Mouse (Mus musculus) kidney, adult 2 months (tissue): ENCODE measurements at regions not wholly inside any gene's neighbourhood (a gene's known extent, or its start where the extent isn't known, plus 50 kb on each side); places are given as distances from the start of the nearest gene placed in this dataset.
A peak's percentile ranks its signal among the peaks of the same experiment; 100 is the strongest.

Experiments used
- DNase-seq: peaks from one replicate; pipeline ENCODE4 v3.0.0; 2021
- H3K27ac ChIP-seq: fragments of 200-500 bp; 2 replicates; pipeline ENCODE4 v1.5.1; 2012; ENCODE audit warnings: low read depth, low read length, control low read depth, inconsistent platforms; ENCODE audit not compliant: insufficient read depth
- H3K27me3 ChIP-seq: fragments of 200-500 bp; replicated peaks from 2 replicates; pipeline ENCODE4 v1.6.1; 2012; ENCODE audit warnings: mild to moderate bottlenecking, moderate library complexity, low read length, inconsistent platforms; ENCODE audit not compliant: control insufficient read depth, insufficient read depth
- H3K36me3 ChIP-seq: fragments of 200-500 bp; 2 replicates; pipeline ENCODE4 v1.6.1; 2012; ENCODE audit warnings: mild to moderate bottlenecking, moderate library complexity, low read length, inconsistent platforms; ENCODE audit not compliant: control insufficient read depth, insufficient read depth
- H3K4me1 ChIP-seq: fragments of 200-500 bp; 2 replicates; pipeline ENCODE4 v1.6.1; 2011; ENCODE audit warnings: low read length; ENCODE audit not compliant: control insufficient read depth, insufficient read depth
- H3K4me3 ChIP-seq: fragments of 200-500 bp; 2 replicates; pipeline ENCODE4 v1.5.1; 2011; ENCODE audit warnings: mild to moderate bottlenecking, low read depth, low read length, control low read depth; ENCODE audit not compliant: insufficient read depth
- CTCF ChIP-seq: fragments of 200-500 bp; conservative IDR thresholded peaks from 2 replicates; pipeline ENCODE4 v1.5.1; 2011; ENCODE audit warnings: low read depth, mild to moderate bottlenecking, control low read depth, low read length, moderate library complexity, mixed read lengths; ENCODE audit not compliant: insufficient read depth, insufficient read length
- POLR2A ChIP-seq: fragments of 200-500 bp; IDR thresholded peaks from one replicate; pipeline ENCODE4 v1.6.1; 2011; ENCODE audit warnings: low read depth, low read length, control low read depth
- WGBS: fragments of 180-500 bp; shearing (Covaris S2); methylation state at CpG from one replicate; pipeline ENCODE4 v1.1.7; 2018; 5-methylcytosine and 5-hydroxymethylcytosine counted together

GRCm38 (mm10) chr15:7459992-7460820, 62.0 kb upstream of the Egflam start:
- Histone ChIP-seq H3K4me3 (no peak overlapping the region), H3K27me3 (no peaks in the 10 kb centered on the region), H3K36me3 (no peaks in the 10 kb centered on the region), H3K27ac (no peak overlapping the region), H3K4me1 (no peaks in the 10 kb centered on the region)
- TF ChIP-seq POLR2A (no peak), CTCF (peak; percentile 88)
- DNase-seq, result peak; percentile 52
- 23% methylated on average over 9 of the region's 9 CpGs for WGBS

- Histone ChIP-seq H3K27me3 (no peaks in the 10 kb centered on the region), H3K4me1 (no peaks in the 10 kb centered on the region), H3K27ac (no peak overlapping the region), H3K4me3 (no peak overlapping the region), H3K36me3 (no peaks in the 10 kb centered on the region)
- TF ChIP-seq CTCF (no peak), POLR2A (no peak)
- 45% methylated on average over 18 of the region's 18 CpGs for WGBS
- no peak for DNase-seq
Measured at GRCm38 (mm10) chr15:7462549-7462948, 64.4 kb upstream of the Egflam start.

DNA sequence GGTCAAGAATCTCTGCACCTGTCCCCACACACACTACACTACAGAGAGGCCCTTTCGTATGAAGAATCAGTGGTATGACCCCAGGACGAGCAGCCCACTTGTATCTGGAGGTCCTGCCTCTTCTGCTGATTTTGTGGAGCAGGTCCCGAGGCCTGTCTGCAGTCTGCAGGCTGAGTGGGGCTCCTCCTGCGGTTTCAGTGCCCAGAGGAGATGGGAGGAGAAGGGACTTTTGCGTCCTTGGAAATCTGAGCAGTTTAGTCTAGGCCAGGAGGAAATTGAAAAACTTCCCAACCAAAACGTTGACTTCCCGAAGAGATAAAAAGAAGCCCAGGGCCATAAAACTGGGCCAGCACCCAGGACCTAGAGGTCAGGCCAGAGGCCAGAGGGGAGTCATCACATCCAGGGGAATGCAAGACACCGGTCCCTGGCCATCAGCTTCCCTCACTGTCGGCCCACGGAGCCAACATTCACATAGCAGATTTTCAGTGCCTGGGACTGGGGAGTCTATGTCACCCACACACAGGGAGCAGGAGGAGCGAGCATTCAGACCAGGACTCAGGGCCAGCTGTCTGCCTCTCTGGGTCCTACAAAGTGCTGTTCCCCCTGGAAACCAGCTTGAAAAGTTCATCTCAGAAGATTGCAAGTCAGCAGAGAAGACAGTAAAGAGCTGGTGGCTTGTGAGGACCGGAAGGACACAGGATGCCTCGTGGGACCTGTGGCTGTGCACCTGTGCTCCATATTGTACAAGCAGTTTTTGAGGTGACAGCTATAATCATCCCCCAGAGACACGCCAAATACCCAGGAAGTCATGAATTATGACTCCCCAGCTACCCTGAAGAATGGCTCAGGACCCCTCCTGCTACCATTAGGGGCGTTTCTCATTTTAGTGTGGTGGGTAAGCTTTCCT, 65.5 kb upstream of the Egflam start:
- WGBS, result 45% methylated on average over 15 of the region's 15 CpGs
- Histone ChIP-seq H3K27ac (no peak overlapping the region), H3K4me1 (no peaks in the 10 kb centered on the region), H3K36me3 (no peaks in the 10 kb centered on the region), H3K27me3 (no peaks in the 10 kb centered on the region), H3K4me3 (no peak overlapping the region)
- TF ChIP-seq CTCF (no peak), POLR2A (no peak)
- no peak for DNase-seq

- no peaks in the 10 kb centered on the region for H3K36me3 ChIP-seq
- H3K4me3 ChIP-seq, result no peak overlapping the region
- WGBS, result 27% methylated on average over 11 of the region's 11 CpGs
- H3K4me1 ChIP-seq, result no peaks in the 10 kb centered on the region
- H3K27me3 ChIP-seq, result no peaks in the 10 kb centered on the region
- no peak for TF ChIP-seq POLR2A
- TF ChIP-seq CTCF, result no peak
- peak; percentile 1 for DNase-seq
- H3K27ac ChIP-seq, result no peak overlapping the region
Measured at GRCm38 (mm10) chr15:7480211-7480610, 82.0 kb upstream of the Egflam start.

DNA sequence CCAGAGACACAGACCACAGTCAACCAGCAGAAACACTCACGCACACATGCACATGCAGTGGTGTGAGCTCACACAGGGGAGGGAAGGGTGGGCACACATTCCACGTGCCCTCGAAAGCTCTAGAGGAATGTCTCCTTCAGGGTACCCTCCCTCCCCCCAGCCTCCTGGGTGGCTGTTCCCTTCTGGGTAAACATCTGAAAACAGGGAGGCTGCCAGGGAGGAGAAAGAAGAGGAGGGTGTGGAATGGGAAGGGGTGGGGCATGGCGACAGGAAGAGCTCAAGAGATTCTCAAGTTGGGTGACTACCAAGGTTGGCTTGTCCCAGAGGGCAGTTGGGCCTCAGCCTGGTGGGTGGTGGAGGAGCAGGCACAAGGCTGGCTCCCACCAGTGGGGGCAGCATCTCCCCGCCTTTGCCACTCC, 82.6 kb upstream of the Egflam start:
- TF ChIP-seq POLR2A (no peak), CTCF (no peak)
- WGBS, result 49% methylated on average over 5 of the region's 5 CpGs
- DNase-seq, result no peak
- H3K27me3 ChIP-seq, result no peaks in the 10 kb centered on the region
- H3K4me1 ChIP-seq, result no peaks in the 10 kb centered on the region
- H3K36me3 ChIP-seq, result no peaks in the 10 kb centered on the region
- H3K27ac ChIP-seq, result no peak overlapping the region
- H3K4me3 ChIP-seq, result no peak overlapping the region

GRCm38 (mm10) chr15:7483686-7484085, 85.5 kb upstream of the Egflam start:
- H3K36me3 ChIP-seq, result no peaks in the 10 kb centered on the region
- no peak overlapping the region for H3K4me3 ChIP-seq
- TF ChIP-seq CTCF (no peak), POLR2A (no peak)
- no peak for DNase-seq
- 77% methylated on average over 5 of the region's 5 CpGs for WGBS
- no peak overlapping the region for H3K27ac ChIP-seq
- H3K27me3 ChIP-seq, result no peaks in the 10 kb centered on the region
- H3K4me1 ChIP-seq, result no peaks in the 10 kb centered on the region

- Histone ChIP-seq H3K27me3 (no peaks in the 10 kb centered on the region), H3K4me1 (no peaks in the 10 kb centered on the region), H3K27ac (no peak overlapping the region), H3K36me3 (no peaks in the 10 kb centered on the region), H3K4me3 (no peak overlapping the region)
- no peak for DNase-seq
- TF ChIP-seq POLR2A, result no peak
- TF ChIP-seq CTCF, result no peak
- 92% methylated on average over 7 of the region's 7 CpGs for WGBS
Measured at GRCm38 (mm10) chr15:7491091-7491490, 92.9 kb upstream of the Egflam start.
